Mouse (Mus musculus) thymus, adult 2 months (tissue): ENCODE measurements around the gene Pdzd11.

Source experiments
- CTCF ChIP-seq: fragments of 200-500 bp; IDR thresholded peaks from 2 replicates; pipeline ENCODE4 v1.5.1; 2012; ENCODE audit warnings: mild to moderate bottlenecking, control low read depth, low read length, moderate library complexity, borderline replicate concordance; ENCODE audit not compliant: control insufficient read depth, poor library complexity, insufficient read depth; ENCODE audit errors: extremely low read depth
- POLR2A ChIP-seq: fragments of 200-500 bp; IDR thresholded peaks from 2 replicates; pipeline ENCODE4 v1.6.1; 2012; ENCODE audit warnings: mild to moderate bottlenecking, low read length, control low read depth, moderate library complexity; ENCODE audit not compliant: control insufficient read depth, poor library complexity, insufficient read depth; ENCODE audit errors: extremely low read depth

- TF ChIP-seq CTCF (no peak), POLR2A (no peak)
Observed at GRCm38 (mm10) chrX:100621366-100621765, 5.0 kb downstream of the Pdzd11 start.
